Mouse (Mus musculus): ENCODE results near the gene Ehmt1. TPM values are rescaled to one million over a fixed set of nuclear protein-coding genes. Genes with fewer than 3 reads are reported as not detected.

The Ehmt1 gene
- polyA plus RNA-seq, 1 experiment from 2014 or later = 56.0 TPM

DNA sequence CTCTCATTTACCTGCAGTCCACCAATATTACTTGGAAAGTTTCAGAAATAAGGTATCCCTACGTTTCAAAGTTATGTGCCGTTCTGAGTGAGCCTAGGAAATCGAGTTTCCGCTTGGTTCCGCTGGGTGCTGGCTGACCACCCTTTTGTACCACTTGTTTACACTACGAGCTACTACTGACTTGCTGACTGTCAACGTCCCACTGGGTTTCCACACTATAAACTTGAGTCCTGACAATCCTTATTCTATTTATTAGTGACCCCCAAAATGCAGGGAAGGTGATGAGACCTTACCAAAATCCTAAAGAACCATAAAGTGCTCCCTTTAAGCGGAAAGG, 393 bp upstream of the Ehmt1 start:
- Histone ChIP-seq H3K9ac (ENCODE audit: low read depth, low read length) (peak overlapping the region; percentile 74), H3K4me2 (ENCODE audit: low read depth, low read length) (peak overlapping the region; percentile 69), H3K4me3 (ENCODE audit: low read length) (peak overlapping the region; percentile 89), H3K4me1 (ENCODE audit: control insufficient read depth, insufficient read depth, low read length) (peaks cover 7% of the 10 kb centered on the region), H3K9me3 (ENCODE audit: control insufficient read depth, low read length) (no peaks in the 10 kb centered on the region), H3K27ac (ENCODE audit: low read length) (peak overlapping the region; percentile 76), H3K27me3 (replicated peaks; ENCODE audit: control insufficient read depth, insufficient read depth, low read length) (no peaks in the 10 kb centered on the region), H3K36me3 (ENCODE audit: control insufficient read depth, insufficient read depth, low read length) (no peaks in the 10 kb centered on the region)
- WGBS = 8% methylated on average over 8 of the region's 8 CpGs
- ATAC-seq = peak; percentile 67

- H3K9me3 ChIP-seq (ENCODE audit: control insufficient read depth, low read length) = no peaks in the 10 kb centered on the region
- H3K27me3 ChIP-seq (replicated peaks; ENCODE audit: control insufficient read depth, insufficient read depth, low read length) = no peaks in the 10 kb centered on the region
- no peaks in the 10 kb centered on the region for H3K36me3 ChIP-seq (ENCODE audit: control insufficient read depth, insufficient read depth, low read length)
- H3K9ac ChIP-seq (ENCODE audit: low read depth, low read length) = no peak overlapping the region
- no peak overlapping the region for H3K4me3 ChIP-seq (ENCODE audit: low read length)
- H3K27ac ChIP-seq (ENCODE audit: low read length) = no peak overlapping the region
- no peak for ATAC-seq
- no peak overlapping the region for H3K4me2 ChIP-seq (ENCODE audit: low read depth, low read length)
- 87% methylated on average over 3 of the region's 3 CpGs for WGBS
- H3K4me1 ChIP-seq (ENCODE audit: control insufficient read depth, insufficient read depth, low read length) = peaks cover 7% of the 10 kb centered on the region
Measured at GRCm38 (mm10) chr2:24914762-24915161, 4.7 kb downstream of the Ehmt1 start.

DNA sequence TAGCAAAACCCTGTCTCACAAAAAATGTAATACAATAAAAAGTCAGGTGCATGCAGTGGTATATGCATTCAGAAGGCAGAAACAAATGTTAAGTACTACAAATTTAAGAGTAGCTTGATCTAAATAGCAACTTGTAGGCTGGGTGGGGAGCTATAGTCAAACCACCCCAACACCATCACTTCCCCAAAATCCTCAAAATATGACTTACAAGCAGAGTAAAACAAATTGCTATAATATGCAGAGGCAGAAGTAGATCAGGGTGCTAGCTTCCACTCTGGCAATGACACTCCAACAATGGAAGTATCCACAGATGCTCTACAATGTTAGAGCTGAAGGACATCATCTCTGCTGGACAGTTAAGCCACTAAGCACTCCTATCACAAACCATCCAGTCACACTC, 6.8 kb downstream of the Ehmt1 start:
- Histone ChIP-seq H3K9me3 (ENCODE audit: control insufficient read depth, low read length) (no peaks in the 10 kb centered on the region), H3K4me1 (ENCODE audit: control insufficient read depth, insufficient read depth, low read length) (peaks cover 3% of the 10 kb centered on the region), H3K4me3 (ENCODE audit: low read length) (no peak overlapping the region), H3K27ac (ENCODE audit: low read length) (no peak overlapping the region), H3K27me3 (replicated peaks; ENCODE audit: control insufficient read depth, insufficient read depth, low read length) (no peaks in the 10 kb centered on the region), H3K4me2 (ENCODE audit: low read depth, low read length) (no peak overlapping the region), H3K9ac (ENCODE audit: low read depth, low read length) (no peak overlapping the region), H3K36me3 (ENCODE audit: control insufficient read depth, insufficient read depth, low read length) (no peaks in the 10 kb centered on the region)
- ATAC-seq = no peak

DNA sequence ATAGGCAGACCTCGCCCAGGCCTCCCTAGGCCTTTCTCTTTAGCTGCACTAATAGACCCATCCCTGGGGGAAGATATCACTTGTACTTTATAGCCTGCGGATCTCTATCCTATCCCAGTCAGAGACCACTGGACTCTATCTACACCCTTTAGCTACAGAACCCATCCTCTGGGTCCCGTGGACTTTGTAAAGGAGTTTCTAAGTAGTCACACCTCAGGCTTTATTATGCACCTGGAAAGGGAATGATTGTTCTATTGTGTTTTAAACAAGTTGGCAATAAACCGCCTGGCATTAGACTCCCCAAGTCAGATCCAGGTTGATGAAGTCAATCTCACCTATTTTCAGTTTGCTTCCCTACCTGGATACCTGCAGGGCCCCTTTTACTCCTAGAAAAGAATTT, 7.2 kb downstream of the Ehmt1 start:
- no peak overlapping the region for H3K27ac ChIP-seq (ENCODE audit: low read length)
- no peak overlapping the region for H3K4me2 ChIP-seq (ENCODE audit: low read depth, low read length)
- no peak for ATAC-seq
- no peak overlapping the region for H3K4me3 ChIP-seq (ENCODE audit: low read length)
- whole genome bisulfite sequencing = 90% methylated on average over 4 of the region's 4 CpGs
- H3K27me3 ChIP-seq (replicated peaks; ENCODE audit: control insufficient read depth, insufficient read depth, low read length) = no peaks in the 10 kb centered on the region
- no peaks in the 10 kb centered on the region for H3K4me1 ChIP-seq (ENCODE audit: control insufficient read depth, insufficient read depth, low read length)
- no peak overlapping the region for H3K9ac ChIP-seq (ENCODE audit: low read depth, low read length)
- H3K36me3 ChIP-seq (ENCODE audit: control insufficient read depth, insufficient read depth, low read length) = no peaks in the 10 kb centered on the region
- H3K9me3 ChIP-seq (ENCODE audit: control insufficient read depth, low read length) = no peaks in the 10 kb centered on the region

DNA sequence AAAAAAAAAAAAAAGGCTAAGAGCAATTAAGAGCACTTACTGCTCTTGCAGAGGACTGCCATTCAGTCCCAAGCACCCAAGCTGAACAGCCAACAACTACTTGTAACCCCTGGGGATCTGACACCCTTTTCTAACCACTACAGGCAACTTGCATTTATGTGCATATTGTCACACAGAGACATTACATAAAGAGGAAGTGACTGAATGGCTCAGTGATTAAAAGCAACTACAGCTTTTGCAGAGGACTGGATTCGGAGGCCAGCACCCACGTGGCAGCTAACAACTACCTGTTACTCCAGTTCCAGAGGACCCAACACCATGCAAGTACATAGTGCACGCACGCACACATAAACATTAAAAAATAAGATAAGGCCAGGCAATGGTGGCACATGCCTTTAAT, 8.9 kb downstream of the Ehmt1 start:
- Histone ChIP-seq H3K27me3 (replicated peaks; ENCODE audit: control insufficient read depth, insufficient read depth, low read length) (no peaks in the 10 kb centered on the region), H3K4me1 (ENCODE audit: control insufficient read depth, insufficient read depth, low read length) (peaks cover 6% of the 10 kb centered on the region; the same call in 1 of the 2 replicates), H3K9ac (ENCODE audit: low read depth, low read length) (no peak overlapping the region), H3K4me2 (ENCODE audit: low read depth, low read length) (no peak overlapping the region), H3K4me3 (ENCODE audit: low read length) (no peak overlapping the region), H3K27ac (ENCODE audit: low read length) (no peak overlapping the region), H3K9me3 (ENCODE audit: control insufficient read depth, low read length) (no peaks in the 10 kb centered on the region), H3K36me3 (ENCODE audit: control insufficient read depth, insufficient read depth, low read length) (no peaks in the 10 kb centered on the region)
- ATAC-seq = no peak
- WGBS = 87% methylated on average over 4 of the region's 4 CpGs

DNA sequence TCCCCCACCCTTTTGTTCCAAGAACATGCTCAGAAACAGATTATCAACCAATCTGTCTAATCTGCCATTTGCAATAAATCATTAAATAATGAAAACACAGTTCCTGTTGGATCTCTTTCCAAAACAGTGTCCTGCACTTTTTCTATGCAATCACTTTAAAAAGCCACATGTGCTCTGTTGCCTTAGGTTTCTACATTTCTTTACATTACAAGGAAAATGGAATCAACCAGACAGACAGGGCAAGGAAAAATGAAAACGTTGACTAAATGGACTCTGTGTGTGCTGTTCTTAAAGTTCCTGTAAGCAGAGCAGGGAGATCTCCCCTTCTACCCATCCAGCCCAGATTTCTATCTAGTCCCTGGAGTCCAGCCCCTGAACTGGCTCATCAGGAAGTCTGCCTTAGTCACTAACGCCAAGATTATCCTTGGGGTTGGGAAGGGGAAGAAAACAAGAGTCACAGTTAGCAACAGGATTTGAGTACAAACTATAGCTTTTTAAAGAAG, 13.7 kb downstream of the Ehmt1 start:
- Histone ChIP-seq H3K9me3 (ENCODE audit: control insufficient read depth, low read length) (no peaks in the 10 kb centered on the region), H3K4me1 (ENCODE audit: control insufficient read depth, insufficient read depth, low read length) (peaks cover 25% of the 10 kb centered on the region), H3K27me3 (replicated peaks; ENCODE audit: control insufficient read depth, insufficient read depth, low read length) (no peaks in the 10 kb centered on the region), H3K27ac (ENCODE audit: low read length) (0 out of 2 replicates have a peak overlapping the region, but pooled peaks have one; percentile 14), H3K4me2 (ENCODE audit: low read depth, low read length) (no peak overlapping the region), H3K4me3 (ENCODE audit: low read length) (no peak overlapping the region), H3K9ac (ENCODE audit: low read depth, low read length) (no peak overlapping the region), H3K36me3 (ENCODE audit: control insufficient read depth, insufficient read depth, low read length) (no peaks in the 10 kb centered on the region)
- ATAC-seq = no peak
- 17% methylated on average over 2 of the region's 2 CpGs for WGBS

GRCm38 (mm10) chr2:24904823-24905652, 14.4 kb downstream of the Ehmt1 start:
- Histone ChIP-seq H3K36me3 (ENCODE audit: control insufficient read depth, insufficient read depth, low read length) (no peaks in the 10 kb centered on the region), H3K9ac (ENCODE audit: low read depth, low read length) (no peak overlapping the region), H3K4me2 (ENCODE audit: low read depth, low read length) (no peak overlapping the region), H3K27ac (ENCODE audit: low read length) (no peak overlapping the region), H3K27me3 (replicated peaks; ENCODE audit: control insufficient read depth, insufficient read depth, low read length) (no peaks in the 10 kb centered on the region), H3K4me1 (ENCODE audit: control insufficient read depth, insufficient read depth, low read length) (peaks cover 25% of the 10 kb centered on the region), H3K9me3 (ENCODE audit: control insufficient read depth, low read length) (no peaks in the 10 kb centered on the region), H3K4me3 (ENCODE audit: low read length) (no peak overlapping the region)
- no peak for ATAC-seq
- WGBS = 78% methylated on average over 11 of the region's 11 CpGs

- no peaks in the 10 kb centered on the region for H3K36me3 ChIP-seq (ENCODE audit: control insufficient read depth, insufficient read depth, low read length)
- no peak overlapping the region for H3K27ac ChIP-seq (ENCODE audit: low read length)
- ATAC-seq = no peak
- no peaks in the 10 kb centered on the region for H3K27me3 ChIP-seq (replicated peaks; ENCODE audit: control insufficient read depth, insufficient read depth, low read length)
- peaks cover 25% of the 10 kb centered on the region for H3K4me1 ChIP-seq (ENCODE audit: control insufficient read depth, insufficient read depth, low read length)
- H3K4me2 ChIP-seq (ENCODE audit: low read depth, low read length) = no peak overlapping the region
- 79% methylated on average over 6 of the region's 6 CpGs for WGBS
- no peak overlapping the region for H3K4me3 ChIP-seq (ENCODE audit: low read length)
- no peaks in the 10 kb centered on the region for H3K9me3 ChIP-seq (ENCODE audit: control insufficient read depth, low read length)
- no peak overlapping the region for H3K9ac ChIP-seq (ENCODE audit: low read depth, low read length)
Measured at GRCm38 (mm10) chr2:24902999-24903398, 16.4 kb downstream of the Ehmt1 start.

DNA sequence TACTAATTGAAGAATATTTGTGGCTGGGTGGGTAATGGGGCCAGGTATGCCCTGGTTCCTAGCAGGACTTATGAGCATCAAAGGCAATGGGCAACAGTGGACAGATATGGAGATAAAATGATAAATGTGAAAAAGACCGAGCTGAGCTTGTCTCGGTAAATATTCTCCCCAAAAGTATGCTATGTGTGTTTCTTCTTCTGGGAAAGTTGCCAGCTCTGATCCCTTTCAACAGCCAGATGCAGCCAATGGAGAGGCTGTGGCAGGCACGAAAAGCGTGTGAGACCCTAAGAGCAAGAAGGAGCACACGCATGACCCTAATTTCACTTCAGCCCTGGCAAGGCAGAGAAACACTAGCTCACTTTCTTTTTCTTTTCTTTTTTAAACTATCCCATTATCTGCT, 18.4 kb downstream of the Ehmt1 start:
- Histone ChIP-seq H3K36me3 (ENCODE audit: control insufficient read depth, insufficient read depth, low read length) (no peaks in the 10 kb centered on the region), H3K4me3 (ENCODE audit: low read length) (no peak overlapping the region), H3K9me3 (ENCODE audit: control insufficient read depth, low read length) (no peaks in the 10 kb centered on the region), H3K4me2 (ENCODE audit: low read depth, low read length) (no peak overlapping the region), H3K4me1 (ENCODE audit: control insufficient read depth, insufficient read depth, low read length) (peaks cover 24% of the 10 kb centered on the region), H3K27me3 (replicated peaks; ENCODE audit: control insufficient read depth, insufficient read depth, low read length) (no peaks in the 10 kb centered on the region), H3K9ac (ENCODE audit: low read depth, low read length) (no peak overlapping the region), H3K27ac (ENCODE audit: low read length) (no peak overlapping the region)
- 51% methylated on average over 5 of the region's 5 CpGs for WGBS
- ATAC-seq = no peak

DNA sequence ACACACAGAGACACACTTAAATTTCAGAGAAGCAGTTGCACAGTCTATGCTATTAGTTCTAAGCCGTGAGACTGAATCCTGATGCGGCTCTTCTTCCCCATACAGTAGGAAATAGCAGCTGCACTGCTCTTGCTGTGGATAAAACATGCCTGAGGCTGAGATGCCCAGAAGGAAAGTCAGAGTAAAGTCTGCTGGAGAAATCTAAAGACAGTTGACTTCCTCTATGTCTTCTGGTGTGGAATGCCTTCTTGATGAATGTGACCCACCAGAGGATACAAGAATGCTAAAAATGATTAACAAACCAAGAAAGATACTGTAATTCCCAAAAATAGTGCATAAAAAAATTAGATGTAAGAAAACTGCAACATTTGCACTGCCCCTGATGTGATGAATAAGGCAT, 20.1 kb downstream of the Ehmt1 start:
- Histone ChIP-seq H3K9ac (ENCODE audit: low read depth, low read length) (no peak overlapping the region), H3K9me3 (ENCODE audit: control insufficient read depth, low read length) (no peaks in the 10 kb centered on the region), H3K4me3 (ENCODE audit: low read length) (no peak overlapping the region), H3K36me3 (ENCODE audit: control insufficient read depth, insufficient read depth, low read length) (no peaks in the 10 kb centered on the region), H3K4me2 (ENCODE audit: low read depth, low read length) (no peak overlapping the region), H3K4me1 (ENCODE audit: control insufficient read depth, insufficient read depth, low read length) (peaks cover 22% of the 10 kb centered on the region), H3K27ac (ENCODE audit: low read length) (no peak overlapping the region), H3K27me3 (replicated peaks; ENCODE audit: control insufficient read depth, insufficient read depth, low read length) (no peaks in the 10 kb centered on the region)
- 86% methylated on average over 2 of the region's 2 CpGs for WGBS
- ATAC-seq = no peak

All from intestine, embryonic 16.5 days (tissue).